Mouse (Mus musculus): ENCODE measurements around the gene Adarb2. TPM values are rescaled to one million over a fixed set of nuclear protein-coding genes. Genes with fewer than 3 reads are reported as not detected.

Gene Adarb2
- polyA plus RNA-seq, 1 experiment from 2014 or later: 0.15 TPM

GRCm38 (mm10) chr13:8352952-8353351 lies 150.3 kb downstream of the Adarb2 start:
- no peaks in the 10 kb centered on the region for H3K36me3 ChIP-seq (ENCODE audit: control insufficient read depth, insufficient read depth)
- H3K4me2 ChIP-seq (ENCODE audit: low read depth, low read length): no peak overlapping the region
- H3K4me1 ChIP-seq (ENCODE audit: control insufficient read depth, low read depth, low read length): no peaks in the 10 kb centered on the region
- no peaks in the 10 kb centered on the region for H3K27me3 ChIP-seq (ENCODE audit: control insufficient read depth, insufficient read depth, low read depth, low read length)
- H3K27ac ChIP-seq (ENCODE audit: low read length): no peak overlapping the region
- H3K9me3 ChIP-seq (replicated peaks; ENCODE audit: control insufficient read depth, low read length): no peaks in the 10 kb centered on the region
- H3K4me3 ChIP-seq (ENCODE audit: low read depth, low read length): no peak overlapping the region
- ATAC-seq (ENCODE audit: low read depth): no peak
- no peak overlapping the region for H3K9ac ChIP-seq (ENCODE audit: low read depth, low read length)

GRCm38 (mm10) chr13:8365523-8365922 lies 162.9 kb downstream of the Adarb2 start:
- Histone ChIP-seq H3K27ac (ENCODE audit: low read length) (no peak overlapping the region), H3K9me3 (replicated peaks; ENCODE audit: control insufficient read depth, low read length) (no peaks in the 10 kb centered on the region), H3K27me3 (ENCODE audit: control insufficient read depth, insufficient read depth, low read depth, low read length) (no peaks in the 10 kb centered on the region), H3K4me3 (ENCODE audit: low read depth, low read length) (no peak overlapping the region), H3K4me2 (ENCODE audit: low read depth, low read length) (no peak overlapping the region), H3K36me3 (ENCODE audit: control insufficient read depth, insufficient read depth) (no peaks in the 10 kb centered on the region), H3K9ac (ENCODE audit: low read depth, low read length) (no peak overlapping the region), H3K4me1 (ENCODE audit: control insufficient read depth, low read depth, low read length) (no peaks in the 10 kb centered on the region)
- WGBS (ENCODE audit: insufficient replicate concordance): 41% methylated on average over 1 of the region's 1 CpGs
- ATAC-seq (ENCODE audit: low read depth): no peak

GRCm38 (mm10) chr13:8366087-8366486 lies 163.4 kb downstream of the Adarb2 start:
- Histone ChIP-seq H3K4me3 (ENCODE audit: low read depth, low read length) (no peak overlapping the region), H3K36me3 (ENCODE audit: control insufficient read depth, insufficient read depth) (no peaks in the 10 kb centered on the region), H3K4me1 (ENCODE audit: control insufficient read depth, low read depth, low read length) (no peaks in the 10 kb centered on the region), H3K27me3 (ENCODE audit: control insufficient read depth, insufficient read depth, low read depth, low read length) (no peaks in the 10 kb centered on the region), H3K9me3 (replicated peaks; ENCODE audit: control insufficient read depth, low read length) (no peaks in the 10 kb centered on the region), H3K4me2 (ENCODE audit: low read depth, low read length) (no peak overlapping the region), H3K9ac (ENCODE audit: low read depth, low read length) (no peak overlapping the region), H3K27ac (ENCODE audit: low read length) (no peak overlapping the region)
- 54% methylated on average over 4 of the region's 4 CpGs for WGBS (ENCODE audit: insufficient replicate concordance)
- ATAC-seq (ENCODE audit: low read depth): no peak

GRCm38 (mm10) chr13:8369868-8370387 lies 167.3 kb downstream of the Adarb2 start:
- H3K9ac ChIP-seq (ENCODE audit: low read depth, low read length): no peak overlapping the region
- ATAC-seq (ENCODE audit: low read depth): no peak
- H3K27ac ChIP-seq (ENCODE audit: low read length): no peak overlapping the region
- no peaks in the 10 kb centered on the region for H3K4me1 ChIP-seq (ENCODE audit: control insufficient read depth, low read depth, low read length)
- no peak overlapping the region for H3K4me2 ChIP-seq (ENCODE audit: low read depth, low read length)
- H3K9me3 ChIP-seq (replicated peaks; ENCODE audit: control insufficient read depth, low read length): no peaks in the 10 kb centered on the region
- no peaks in the 10 kb centered on the region for H3K27me3 ChIP-seq (ENCODE audit: control insufficient read depth, insufficient read depth, low read depth, low read length)
- H3K4me3 ChIP-seq (ENCODE audit: low read depth, low read length): no peak overlapping the region
- 68% methylated on average over 7 of the region's 7 CpGs for whole genome bisulfite sequencing (ENCODE audit: insufficient replicate concordance)
- no peaks in the 10 kb centered on the region for H3K36me3 ChIP-seq (ENCODE audit: control insufficient read depth, insufficient read depth)

GRCm38 (mm10) chr13:8388541-8388940 lies 185.9 kb downstream of the Adarb2 start:
- no peaks in the 10 kb centered on the region for H3K36me3 ChIP-seq (ENCODE audit: control insufficient read depth, insufficient read depth)
- no peak overlapping the region for H3K4me3 ChIP-seq (ENCODE audit: low read depth, low read length)
- WGBS (ENCODE audit: insufficient replicate concordance): 41% methylated on average over 1 of the region's 1 CpGs
- no peak overlapping the region for H3K9ac ChIP-seq (ENCODE audit: low read depth, low read length)
- H3K4me1 ChIP-seq (ENCODE audit: control insufficient read depth, low read depth, low read length): no peaks in the 10 kb centered on the region
- ATAC-seq (ENCODE audit: low read depth): no peak
- no peaks in the 10 kb centered on the region for H3K27me3 ChIP-seq (ENCODE audit: control insufficient read depth, insufficient read depth, low read depth, low read length)
- no peaks in the 10 kb centered on the region for H3K9me3 ChIP-seq (replicated peaks; ENCODE audit: control insufficient read depth, low read length)
- no peak overlapping the region for H3K4me2 ChIP-seq (ENCODE audit: low read depth, low read length)
- no peak overlapping the region for H3K27ac ChIP-seq (ENCODE audit: low read length)

GRCm38 (mm10) chr13:8400265-8401041 lies 197.8 kb downstream of the Adarb2 start:
- ATAC-seq (ENCODE audit: low read depth): no peak
- H3K27ac ChIP-seq (ENCODE audit: low read length): no peak overlapping the region
- WGBS (ENCODE audit: insufficient replicate concordance): 44% methylated on average over 4 of the region's 4 CpGs

GRCm38 (mm10) chr13:8402324-8402873 lies 199.7 kb downstream of the Adarb2 start:
- no peaks in the 10 kb centered on the region for H3K36me3 ChIP-seq (ENCODE audit: control insufficient read depth, insufficient read depth)
- ATAC-seq (ENCODE audit: low read depth): no peak
- no peak overlapping the region for H3K4me3 ChIP-seq (ENCODE audit: low read depth, low read length)
- H3K27ac ChIP-seq (ENCODE audit: low read length): no peak overlapping the region
- no peak overlapping the region for H3K4me2 ChIP-seq (ENCODE audit: low read depth, low read length)
- 52% methylated on average over 3 of the region's 3 CpGs for WGBS (ENCODE audit: insufficient replicate concordance)
- H3K4me1 ChIP-seq (ENCODE audit: control insufficient read depth, low read depth, low read length): no peaks in the 10 kb centered on the region
- no peak overlapping the region for H3K9ac ChIP-seq (ENCODE audit: low read depth, low read length)
- H3K9me3 ChIP-seq (replicated peaks; ENCODE audit: control insufficient read depth, low read length): no peaks in the 10 kb centered on the region
- H3K27me3 ChIP-seq (ENCODE audit: control insufficient read depth, insufficient read depth, low read depth, low read length): no peaks in the 10 kb centered on the region

More at GRCm38 (mm10) chr13:8400265-8401041, 197.8 kb downstream of the Adarb2 start:
- Histone ChIP-seq H3K36me3 (ENCODE audit: control insufficient read depth, insufficient read depth) (no peaks in the 10 kb centered on the region), H3K9me3 (replicated peaks; ENCODE audit: control insufficient read depth, low read length) (no peaks in the 10 kb centered on the region), H3K4me1 (ENCODE audit: control insufficient read depth, low read depth, low read length) (no peaks in the 10 kb centered on the region), H3K27me3 (ENCODE audit: control insufficient read depth, insufficient read depth, low read depth, low read length) (no peaks in the 10 kb centered on the region), H3K4me3 (ENCODE audit: low read depth, low read length) (no peak overlapping the region), H3K4me2 (ENCODE audit: low read depth, low read length) (no peak overlapping the region), H3K9ac (ENCODE audit: low read depth, low read length) (no peak overlapping the region)

- H3K4me2 ChIP-seq (ENCODE audit: low read depth, low read length): no peak overlapping the region
- no peak overlapping the region for H3K27ac ChIP-seq (ENCODE audit: low read length)
- H3K27me3 ChIP-seq (ENCODE audit: control insufficient read depth, insufficient read depth, low read depth, low read length): no peaks in the 10 kb centered on the region
- H3K36me3 ChIP-seq (ENCODE audit: control insufficient read depth, insufficient read depth): no peaks in the 10 kb centered on the region
- 65% methylated on average over 6 of the region's 6 CpGs for WGBS (ENCODE audit: insufficient replicate concordance)
- no peaks in the 10 kb centered on the region for H3K9me3 ChIP-seq (replicated peaks; ENCODE audit: control insufficient read depth, low read length)
- H3K4me3 ChIP-seq (ENCODE audit: low read depth, low read length): no peak overlapping the region
- H3K9ac ChIP-seq (ENCODE audit: low read depth, low read length): no peak overlapping the region
- H3K4me1 ChIP-seq (ENCODE audit: control insufficient read depth, low read depth, low read length): no peaks in the 10 kb centered on the region
- no peak for ATAC-seq (ENCODE audit: low read depth)
These were observed 203.4 kb downstream of the Adarb2 start for GRCm38 (mm10) chr13:8406020-8406419.
